Mouse (Mus musculus): ENCODE results near the gene Rfx2.

DNA sequence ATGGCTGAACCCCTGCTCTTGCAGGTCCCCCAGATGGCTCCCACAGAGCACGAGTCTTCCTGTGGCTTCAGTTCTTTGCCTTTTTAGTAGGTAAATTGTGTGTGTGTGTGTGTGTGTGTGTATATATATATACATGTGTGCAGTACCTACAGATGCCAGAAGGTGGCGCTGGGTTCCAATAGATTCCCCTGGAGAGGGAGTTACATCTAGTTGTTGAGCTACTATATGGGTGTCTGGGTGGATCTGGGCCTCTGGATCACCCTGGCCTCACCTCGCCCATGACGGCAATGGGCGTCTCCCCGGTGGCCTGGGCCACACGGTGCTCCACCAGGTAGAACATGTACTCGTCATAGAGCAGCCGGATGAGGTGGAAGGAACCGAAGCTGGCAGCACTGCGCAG lies 53.2 kb downstream of the Rfx2 start:
- TF ChIP-seq POLR2A (IDR thresholded peaks at IDR 0.05; ENCODE audit: low read depth, low read length) (no peak), CTCF (IDR thresholded peaks at IDR 0.05; ENCODE audit: borderline replicate concordance, insufficient read depth, low read length) (no peak)
